Mouse (Mus musculus) midbrain, postnatal 0 days (tissue): ENCODE results near the gene Celsr1. TPM values are rescaled to one million over a fixed set of nuclear protein-coding genes. Genes with fewer than 3 reads are reported as not detected.
A peak's percentile ranks its signal among the peaks of the same experiment; 100 is the strongest.

Experiments
- ATAC-seq: fragments of 200-750 bp; cut with Nextera tagmentation; 2 replicates; pipeline ENCODE4 v1.8.0; 2017; ENCODE audit warnings: moderate number of reproducible peaks, mild to moderate bottlenecking, moderate TSS enrichment, moderate library complexity; ENCODE audit not compliant: low FRiP score
- DNase-seq: peaks from one replicate; pipeline ENCODE4 v3.0.0-alpha.2; 2015; ENCODE audit warnings: low spot score
- H3K27ac ChIP-seq: fragments of 300-500 bp; sonication (generic); 2 replicates; pipeline ENCODE4 v1.5.1; 2014; ENCODE audit warnings: low read depth, mild to moderate bottlenecking, low read length, mixed read lengths
- H3K27me3 ChIP-seq: fragments of 300-500 bp; sonication (generic); 2 replicates; pipeline ENCODE4 v1.6.1; 2014; ENCODE audit warnings: low read length, control low read depth, mixed read lengths; ENCODE audit not compliant: insufficient read depth
- H3K36me3 ChIP-seq: fragments of 300-500 bp; sonication (generic); 2 replicates; pipeline ENCODE4 v1.6.1; 2014; ENCODE audit warnings: low read length, control low read depth, mixed read lengths; ENCODE audit not compliant: insufficient read depth
- H3K4me1 ChIP-seq: fragments of 300-500 bp; sonication (generic); 2 replicates; pipeline ENCODE4 v1.6.1; 2014; ENCODE audit warnings: mild to moderate bottlenecking, control low read depth, antibody characterized with exemption, low read length, mixed read lengths; ENCODE audit not compliant: insufficient read depth
- H3K4me2 ChIP-seq: fragments of 300-500 bp; sonication (generic); 2 replicates; pipeline ENCODE4 v1.6.1; 2014; ENCODE audit warnings: low read depth, mild to moderate bottlenecking, low read length, mixed read lengths; ENCODE audit not compliant: poor library complexity, severe bottlenecking
- H3K4me3 ChIP-seq: fragments of 300-500 bp; sonication (generic); 2 replicates; pipeline ENCODE4 v1.5.1; 2014; ENCODE audit warnings: low read depth, mild to moderate bottlenecking, low read length, moderate library complexity
- H3K9ac ChIP-seq: fragments of 300-500 bp; sonication (generic); replicated peaks from 2 replicates; pipeline ENCODE4 v1.6.1; 2014; ENCODE audit warnings: mild to moderate bottlenecking, low read length, moderate library complexity, mixed read lengths; ENCODE audit not compliant: poor library complexity, severe bottlenecking
- H3K9me3 ChIP-seq: fragments of 300-500 bp; sonication (generic); 2 replicates; pipeline ENCODE4 v1.6.1; 2016; ENCODE audit warnings: low read length, control low read depth
- CTCF ChIP-seq: IDR thresholded peaks from 2 replicates; pipeline ENCODE4 v1.5.1; 2016; ENCODE audit warnings: antibody characterized with exemption, mild to moderate bottlenecking
- WGBS: fragments of 180-500 bp; shearing (Covaris S2); extraction: QIAGEN DNeasy Blood & Tissue Kit; methylation state at CpG from one replicate; pipeline ENCODE4 v1.1.7; 2014; 5-methylcytosine and 5-hydroxymethylcytosine counted together
- polyA plus RNA-seq: library from polyadenylated mRNA; unstranded; fragments of >200 nt; fragmentation: Nextera tagmentation; extraction: Ambion mirVana; gene quantifications from 2 replicates; pipeline ENCODE4 v1.2.1, GENCODE M21; 2015
- total RNA-seq: library from RNA; depleted of rRNA; stranded (reverse); fragments of >200 nt; gene quantifications from 2 replicates; pipeline ENCODE4 v1.2.3, GENCODE M21; 2014

Celsr1 gene
- total and polyA plus RNA-seq, 2 experiments from 2014 or later, result 0.79 to 15.0 TPM

GRCm38 (mm10) chr15:86035913-86036312 lies 2.3 kb upstream of the Celsr1 start:
- H3K9me3 ChIP-seq, result no peaks in the 10 kb centered on the region
- H3K27me3 ChIP-seq, result peaks cover 33% of the 10 kb centered on the region
- WGBS, result 79% methylated on average over 3 of the region's 3 CpGs
- no peak overlapping the region for H3K4me2 ChIP-seq
- DNase-seq (no peak), ATAC-seq (no peak)
- no peak overlapping the region for H3K9ac ChIP-seq
- TF ChIP-seq CTCF, result no peak
- H3K4me1 ChIP-seq, result peaks cover 8% of the 10 kb centered on the region; the same call in 1 of the 2 replicates
- no peak overlapping the region for H3K4me3 ChIP-seq
- H3K36me3 ChIP-seq, result no peaks in the 10 kb centered on the region
- no peak overlapping the region for H3K27ac ChIP-seq

GRCm38 (mm10) chr15:86034781-86035360 lies 1.3 kb upstream of the Celsr1 start:
- 10% methylated on average over 12 of the region's 12 CpGs for WGBS
- TF ChIP-seq CTCF, result no peak
- H3K4me2 ChIP-seq, result 0 out of 2 replicates have a peak overlapping the region, but pooled peaks have one; percentile 73
- no peaks in the 10 kb centered on the region for H3K9me3 ChIP-seq
- no peak overlapping the region for H3K27ac ChIP-seq
- DNase-seq (no peak), ATAC-seq (no peak)
- peaks cover 33% of the 10 kb centered on the region for H3K27me3 ChIP-seq
- H3K36me3 ChIP-seq, result no peaks in the 10 kb centered on the region
- no peak overlapping the region for H3K9ac ChIP-seq
- peaks cover 8% of the 10 kb centered on the region; the same call in 1 of the 2 replicates for H3K4me1 ChIP-seq
- no peak overlapping the region for H3K4me3 ChIP-seq

- no peaks in the 10 kb centered on the region for H3K36me3 ChIP-seq
- ATAC-seq (peak; percentile 64), DNase-seq (peak; percentile 71)
- WGBS, result 0% methylated on average over 17 of the region's 44 CpGs
- H3K27me3 ChIP-seq, result peaks cover 33% of the 10 kb centered on the region
- TF ChIP-seq CTCF, result no peak
- H3K9me3 ChIP-seq, result no peaks in the 10 kb centered on the region
- no peak overlapping the region for H3K9ac ChIP-seq
- H3K4me3 ChIP-seq, result peak overlapping the region; percentile 39
- peaks cover 8% of the 10 kb centered on the region; the same call in 1 of the 2 replicates for H3K4me1 ChIP-seq
- peak overlapping the region; percentile 73 for H3K4me2 ChIP-seq
- H3K27ac ChIP-seq, result no peak overlapping the region
These were observed 495 bp upstream of the Celsr1 start for GRCm38 (mm10) chr15:86034021-86034523.

- TF ChIP-seq CTCF, result peak; percentile 75
- H3K4me3 ChIP-seq, result peak overlapping the region; percentile 39
- H3K27ac ChIP-seq, result no peak overlapping the region
- peak overlapping the region; percentile 73 for H3K4me2 ChIP-seq
- DNase-seq (peak; percentile 74), ATAC-seq (no peak)
- H3K9me3 ChIP-seq, result no peaks in the 10 kb centered on the region
- H3K4me1 ChIP-seq, result peaks cover 8% of the 10 kb centered on the region; the same call in 1 of the 2 replicates
- H3K27me3 ChIP-seq, result peaks cover 33% of the 10 kb centered on the region
- WGBS, result 2% methylated on average over 38 of the region's 38 CpGs
- H3K9ac ChIP-seq, result no peak overlapping the region
- no peaks in the 10 kb centered on the region for H3K36me3 ChIP-seq
These were observed 776 bp downstream of the Celsr1 start for GRCm38 (mm10) chr15:86032811-86033190.

GRCm38 (mm10) chr15:86029981-86030380 lies 3.6 kb downstream of the Celsr1 start:
- peaks cover 8% of the 10 kb centered on the region; the same call in 1 of the 2 replicates for H3K4me1 ChIP-seq
- ATAC-seq (no peak), DNase-seq (no peak)
- no peaks in the 10 kb centered on the region for H3K36me3 ChIP-seq
- no peaks in the 10 kb centered on the region for H3K9me3 ChIP-seq
- peaks cover 30% of the 10 kb centered on the region for H3K27me3 ChIP-seq
- no peak overlapping the region for H3K27ac ChIP-seq
- TF ChIP-seq CTCF, result 0 out of 2 replicates have a peak, but pooled peaks have one; percentile 8
- no peak overlapping the region for H3K9ac ChIP-seq
- no peak overlapping the region for H3K4me2 ChIP-seq
- H3K4me3 ChIP-seq, result no peak overlapping the region
- WGBS, result 71% methylated on average over 14 of the region's 14 CpGs

GRCm38 (mm10) chr15:86027871-86028270 lies 5.7 kb downstream of the Celsr1 start:
- no peak for DNase-seq
- no peak overlapping the region for H3K4me3 ChIP-seq
- WGBS, result 58% methylated on average over 8 of the region's 8 CpGs
- H3K4me2 ChIP-seq, result no peak overlapping the region
- H3K4me1 ChIP-seq, result peaks cover 1% of the 10 kb centered on the region; the same call in 1 of the 2 replicates
- no peak overlapping the region for H3K9ac ChIP-seq
- ATAC-seq, result no peak
- no peak for TF ChIP-seq CTCF
- no peak overlapping the region for H3K27ac ChIP-seq
- H3K36me3 ChIP-seq, result no peaks in the 10 kb centered on the region
- H3K9me3 ChIP-seq, result no peaks in the 10 kb centered on the region
- H3K27me3 ChIP-seq, result peaks cover 9% of the 10 kb centered on the region
